Mouse (Mus musculus) liver, adult 2 months (tissue): ENCODE data around the gene Phf11a.
"Not testable (repeated sequence)": the region's sequence is repeated elsewhere in the genome, so short reads cannot be mapped to it uniquely, and the experiment has no call there.

Experiments
- CTCF ChIP-seq: fragments of 200-500 bp; IDR thresholded peaks from 2 replicates; pipeline ENCODE4 v1.5.1; 2011; ENCODE audit warnings: low read depth, low read length, control low read depth
- POLR2A ChIP-seq: fragments of 200-500 bp; IDR thresholded peaks from 2 replicates; pipeline ENCODE4 v1.6.1; 2011; ENCODE audit warnings: low read length, control low read depth; ENCODE audit not compliant: insufficient read depth; ENCODE audit errors: extremely low read depth

GRCm38 (mm10) chr14:59319036-59319435 is 21.7 kb upstream of the Phf11a start:
- not testable (repeated sequence) for TF ChIP-seq CTCF, POLR2A
